7 mouse cellular contexts compared by ENCODE assay signal in genomic region chr14:72869188-72869749, GRCm38 (mm10).
DNase-seq lines count a peak whose midpoint lies in the region; ATAC-seq lines count a peak whose summit lies in the region.

No protein-coding gene starts in this region.

- H3K27ac ChIP-seq in neural tube, embryonic 13.5 days (replicated peaks), result no peak overlapping the region
- no peak overlapping the region for H3K27ac ChIP-seq in forebrain, embryonic 12.5 days

- no peaks in the 10 kb centered on the region; the same call in 1 of the 2 replicates for H3K4me1 ChIP-seq in neural tube, embryonic 13.5 days (replicated peaks)
- H3K4me1 ChIP-seq in forebrain, embryonic 12.5 days, result peaks cover 6% of the 10 kb centered on the region; the same call in 1 of the 2 replicates

- no peaks in the 10 kb centered on the region for H3K27me3 ChIP-seq in neural tube, embryonic 13.5 days
- no peaks in the 10 kb centered on the region for H3K27me3 ChIP-seq in forebrain, embryonic 12.5 days

- DNase-seq in neural tube, embryonic 10.5 days (ENCODE audit: extremely low spot score, low spot score), result no peak
- peak; percentile 59 for DNase-seq in adrenal gland, postnatal 14 days
- peak; percentile 28 to 36 for DNase-seq in layer of hippocampus, postnatal 14 days (ENCODE audit: low spot score in 2 of 2)
- peak; percentile 22 for DNase-seq in retina, embryonic 14.5 days (ENCODE audit: low spot score)
- DNase-seq in ovary, adult 18-20 months (ENCODE audit: low spot score), result no peak

- H3K36me3 ChIP-seq in neural tube, embryonic 13.5 days, result no peaks in the 10 kb centered on the region
- H3K36me3 ChIP-seq in forebrain, embryonic 12.5 days (replicated peaks), result no peaks in the 10 kb centered on the region

- no peaks in the 10 kb centered on the region for H3K9me3 ChIP-seq in neural tube, embryonic 13.5 days
- no peaks in the 10 kb centered on the region for H3K9me3 ChIP-seq in forebrain, embryonic 12.5 days

- peak; percentile 63; the same call in 1 of the 2 replicates for ATAC-seq in neural tube, embryonic 13.5 days (ENCODE audit: low read depth)
- ATAC-seq in forebrain, embryonic 12.5 days (ENCODE audit: low FRiP score), result peak; percentile 75

- 67% methylated on average over 20 of the region's 20 CpGs for WGBS in neural tube, embryonic 13.5 days
- 47% methylated on average over 20 of the region's 20 CpGs for WGBS in forebrain, embryonic 12.5 days

- no peak overlapping the region for H3K4me3 ChIP-seq in neural tube, embryonic 13.5 days
- no peak overlapping the region for H3K4me3 ChIP-seq in forebrain, embryonic 12.5 days (replicated peaks)

- H3K9ac ChIP-seq in neural tube, embryonic 13.5 days, result no peak overlapping the region
- H3K9ac ChIP-seq in forebrain, embryonic 12.5 days, result no peak overlapping the region

- peak overlapping the region; percentile 18 for H3K4me2 ChIP-seq in neural tube, embryonic 13.5 days
- peak overlapping the region; percentile 26 for H3K4me2 ChIP-seq in forebrain, embryonic 12.5 days

Comparison
In these comparisons a context has a peak if more than half of its experiments do, and no peak if none do; other contexts are left out.
1. DNase-seq: peak in adrenal gland, postnatal 14 days (single experiment), layer of hippocampus, postnatal 14 days (2 of 2) and retina, embryonic 14.5 days (single experiment); none in neural tube, embryonic 10.5 days (single experiment) and ovary, adult 18-20 months (single experiment).